Comparison of ENCODE assay signal across 15 mouse cellular contexts in genomic region chr17:79326868-79327376, GRCm38 (mm10). TPM values are rescaled to one million over a fixed set of nuclear protein-coding genes. Genes with fewer than 3 reads are reported as not detected.
A peak's percentile ranks its signal among the peaks of the same experiment; 100 is the strongest.
DNase-seq lines count a peak whose midpoint lies in the region; ATAC-seq and TF ChIP-seq lines count a peak whose summit lies in the region.
"Had no signal": no experiment of that assay in that cellular context is flagged by ENCODE, and none has a peak within 500 bp of the region (broad histone marks: within the 10 kb centered on the region; RNA-seq: fewer than 3 reads in every experiment).

No protein-coding gene starts in this region.

- no peaks in the 10 kb centered on the region for H3K9me3 ChIP-seq in forebrain, embryonic 13.5 days (replicated peaks)
- no peaks in the 10 kb centered on the region for H3K9me3 ChIP-seq in forebrain, embryonic 10.5 days
- no peaks in the 10 kb centered on the region for H3K9me3 ChIP-seq in forebrain, embryonic 16.5 days (ENCODE audit: control insufficient read depth, low read length)
- H3K9me3 ChIP-seq in midbrain, postnatal 0 days (ENCODE audit: low read length), result no peaks in the 10 kb centered on the region
- H3K9me3 ChIP-seq: heart, embryonic 13.5 days; limb, embryonic 15.5 days had no signal

- no peak overlapping the region for H3K4me2 ChIP-seq in forebrain, embryonic 13.5 days
- no peak overlapping the region for H3K4me2 ChIP-seq in forebrain, embryonic 16.5 days (ENCODE audit: low read length)
- H3K4me2 ChIP-seq in midbrain, postnatal 0 days (ENCODE audit: low read depth, low read length, poor library complexity, severe bottlenecking), result no peak overlapping the region
- H3K4me2 ChIP-seq: heart, embryonic 13.5 days; limb, embryonic 15.5 days had no signal

- H3K27me3 ChIP-seq in forebrain, embryonic 13.5 days, result no peaks in the 10 kb centered on the region
- no peaks in the 10 kb centered on the region for H3K27me3 ChIP-seq in forebrain, embryonic 10.5 days (ENCODE audit: poor library complexity, severe bottlenecking)
- no peaks in the 10 kb centered on the region for H3K27me3 ChIP-seq in forebrain, embryonic 16.5 days (replicated peaks; ENCODE audit: control insufficient read depth, insufficient read depth, low read length)
- H3K27me3 ChIP-seq in midbrain, postnatal 0 days (ENCODE audit: insufficient read depth, low read length), result no peaks in the 10 kb centered on the region
- H3K27me3 ChIP-seq: heart, embryonic 13.5 days; limb, embryonic 15.5 days had no signal

- H3K4me1 ChIP-seq in forebrain, embryonic 13.5 days, result no peaks in the 10 kb centered on the region
- H3K4me1 ChIP-seq in forebrain, embryonic 10.5 days, result no peaks in the 10 kb centered on the region
- peaks cover 3% of the 10 kb centered on the region; the same call in 1 of the 2 replicates for H3K4me1 ChIP-seq in forebrain, embryonic 16.5 days (replicated peaks; ENCODE audit: control insufficient read depth, insufficient read depth, low read length)
- peaks cover 9% of the 10 kb centered on the region; the same call in 1 of the 2 replicates for H3K4me1 ChIP-seq in midbrain, postnatal 0 days (ENCODE audit: insufficient read depth, low read length)
- H3K4me1 ChIP-seq: heart, embryonic 13.5 days; limb, embryonic 15.5 days had no signal

- H3K27ac ChIP-seq in forebrain, embryonic 13.5 days, result no peak overlapping the region
- no peak overlapping the region for H3K27ac ChIP-seq in forebrain, embryonic 10.5 days
- H3K27ac ChIP-seq in forebrain, embryonic 16.5 days (ENCODE audit: low read length), result no peak overlapping the region
- peak overlapping the region; percentile 62 for H3K27ac ChIP-seq in midbrain, postnatal 0 days (ENCODE audit: low read depth, low read length)
- H3K27ac ChIP-seq: heart, embryonic 13.5 days; limb, embryonic 15.5 days had no signal

- H3K4me3 ChIP-seq in forebrain, embryonic 13.5 days, result no peak overlapping the region
- H3K4me3 ChIP-seq in forebrain, embryonic 10.5 days, result no peak overlapping the region
- no peak overlapping the region for H3K4me3 ChIP-seq in forebrain, embryonic 16.5 days (replicated peaks; ENCODE audit: low read length)
- H3K4me3 ChIP-seq in midbrain, postnatal 0 days (ENCODE audit: low read depth, low read length), result no peak overlapping the region
- H3K4me3 ChIP-seq: heart, embryonic 13.5 days; limb, embryonic 15.5 days; myocyte had no signal

- no peaks in the 10 kb centered on the region for H3K36me3 ChIP-seq in forebrain, embryonic 13.5 days (ENCODE audit: poor library complexity, severe bottlenecking)
- H3K36me3 ChIP-seq in forebrain, embryonic 10.5 days (replicated peaks), result no peaks in the 10 kb centered on the region
- H3K36me3 ChIP-seq in forebrain, embryonic 16.5 days (ENCODE audit: control insufficient read depth, insufficient read depth), result no peaks in the 10 kb centered on the region
- 0 out of 2 replicates have a peak, but pooled peaks cover 4% of the 10 kb centered on the region for H3K36me3 ChIP-seq in midbrain, postnatal 0 days (ENCODE audit: insufficient read depth, low read length)
- H3K36me3 ChIP-seq: limb, embryonic 15.5 days had no signal

- no peak overlapping the region for H3K9ac ChIP-seq in forebrain, embryonic 13.5 days
- no peak overlapping the region for H3K9ac ChIP-seq in forebrain, embryonic 16.5 days (replicated peaks; ENCODE audit: low read depth, low read length)
- no peak overlapping the region for H3K9ac ChIP-seq in midbrain, postnatal 0 days (replicated peaks; ENCODE audit: low read length, poor library complexity, severe bottlenecking)
- H3K9ac ChIP-seq: heart, embryonic 13.5 days; limb, embryonic 15.5 days had no signal

- intact Hi-C loops in gastrocnemius, postnatal 14 days (cut with DNase I; ENCODE audit: low total_unique reads), result no loop called here

- ATAC-seq in forebrain, embryonic 13.5 days, result peak; percentile 62
- peak; percentile 80 for ATAC-seq in forebrain, embryonic 16.5 days
- ATAC-seq in midbrain, postnatal 0 days (ENCODE audit: low FRiP score), result peak; percentile 74
- ATAC-seq: activated CD4-positive, CD25-positive, alpha-beta regulatory T cell, adult 4 months; intestine, postnatal 0 days had no signal

- WGBS in forebrain, embryonic 13.5 days, result 74% methylated on average over 4 of the region's 4 CpGs
- WGBS in forebrain, embryonic 10.5 days, result 85% methylated on average over 4 of the region's 4 CpGs
- 68% methylated on average over 4 of the region's 4 CpGs for WGBS in forebrain, embryonic 16.5 days
- 54% methylated on average over 4 of the region's 4 CpGs for WGBS in midbrain, postnatal 0 days

- DNase-seq in forebrain, embryonic 10.5 days (ENCODE audit: extremely low spot score, low spot score), result no peak
- peak; percentile 39 to 40 for DNase-seq in layer of hippocampus, adult 8-10 months (ENCODE audit: low spot score in 2 of 2)
- peak; percentile 60 for DNase-seq in midbrain, postnatal 0 days (ENCODE audit: low spot score)
- no peak for DNase-seq in gastrocnemius, postnatal 10 days
- no peak for DNase-seq in gastrocnemius, postnatal 14 days
- DNase-seq in kidney, adult 11 months, result no peak
- DNase-seq: lung, postnatal 10 days; thymus, postnatal 4 days had no signal

- TF ChIP-seq CTCF in midbrain, postnatal 0 days (IDR thresholded peaks at IDR 0.05), result no peak

RNA-seq across cellular contexts. Expression of gene Cdc42ep3, which starts 28.0 kb away (rescaled TPM):
- 33.5 TPM in 2 replicates for polyA plus RNA-seq in forebrain, embryonic 13.5 days (2015; fragmentation: Nextera tagmentation; extraction: Ambion mirVana)
- 8.6 and 9.7 TPM in 2 replicates for polyA plus RNA-seq in forebrain, embryonic 10.5 days (2016; fragmentation: Nextera tagmentation; extraction: Ambion mirVana)
- 44.6 and 46.9 TPM in 2 replicates for polyA plus RNA-seq in forebrain, embryonic 16.5 days (2015; fragmentation: Nextera tagmentation; extraction: Ambion mirVana)
- total RNA-seq in layer of hippocampus, adult 8-10 months (2022), result 1 to 10 TPM; 4.4 to 7.6 (median 6.6) TPM
- 26.4 and 32.8 TPM in 2 replicates for total RNA-seq in midbrain, postnatal 0 days (2014; rRNA removed)
- polyA plus RNA-seq in midbrain, postnatal 0 days (2015; fragmentation: Nextera tagmentation; extraction: Ambion mirVana), result 37.6 and 40.6 TPM in 2 replicates
- 10 to 100 TPM; 35.2 to 36.8 TPM for total RNA-seq in gastrocnemius, postnatal 10 days (2021)
- total RNA-seq in gastrocnemius, postnatal 14 days (2021), result 10 to 100 TPM; 24.0 to 27.3 TPM

Comparison
In these comparisons a context has a peak if more than half of its experiments do, and no peak if none do; other contexts are left out.
1. DNase-seq: peak in layer of hippocampus, adult 8-10 months (2 of 2) and midbrain, postnatal 0 days (single experiment); none in forebrain, embryonic 10.5 days (single experiment), gastrocnemius, postnatal 10 days (single experiment), gastrocnemius, postnatal 14 days (single experiment) and kidney, adult 11 months (single experiment).
2. Peak in every context shown above with its lines, with median percentiles within 50 percentile points of each other: ATAC-seq.